Mouse (Mus musculus): ENCODE data around the gene Ppef2.

- TF ChIP-seq CTCF (IDR thresholded peaks at IDR 0.05; ENCODE audit: insufficient read depth, low read length): no peak
- TF ChIP-seq POLR2A (IDR thresholded peaks at IDR 0.05; ENCODE audit: borderline replicate concordance, extremely low read depth, low read depth, low read length): no peak
Measured at GRCm38 (mm10) chr5:92219826-92220225, 36.3 kb downstream of the Ppef2 start.
